Mouse (Mus musculus): ENCODE measurements around the gene Schip1. TPM values are rescaled to one million over a fixed set of nuclear protein-coding genes. Genes with fewer than 3 reads are reported as not detected.

Schip1 gene
- total RNA-seq, 2 experiments from 2014 or later = 317 to 338 TPM

DNA sequence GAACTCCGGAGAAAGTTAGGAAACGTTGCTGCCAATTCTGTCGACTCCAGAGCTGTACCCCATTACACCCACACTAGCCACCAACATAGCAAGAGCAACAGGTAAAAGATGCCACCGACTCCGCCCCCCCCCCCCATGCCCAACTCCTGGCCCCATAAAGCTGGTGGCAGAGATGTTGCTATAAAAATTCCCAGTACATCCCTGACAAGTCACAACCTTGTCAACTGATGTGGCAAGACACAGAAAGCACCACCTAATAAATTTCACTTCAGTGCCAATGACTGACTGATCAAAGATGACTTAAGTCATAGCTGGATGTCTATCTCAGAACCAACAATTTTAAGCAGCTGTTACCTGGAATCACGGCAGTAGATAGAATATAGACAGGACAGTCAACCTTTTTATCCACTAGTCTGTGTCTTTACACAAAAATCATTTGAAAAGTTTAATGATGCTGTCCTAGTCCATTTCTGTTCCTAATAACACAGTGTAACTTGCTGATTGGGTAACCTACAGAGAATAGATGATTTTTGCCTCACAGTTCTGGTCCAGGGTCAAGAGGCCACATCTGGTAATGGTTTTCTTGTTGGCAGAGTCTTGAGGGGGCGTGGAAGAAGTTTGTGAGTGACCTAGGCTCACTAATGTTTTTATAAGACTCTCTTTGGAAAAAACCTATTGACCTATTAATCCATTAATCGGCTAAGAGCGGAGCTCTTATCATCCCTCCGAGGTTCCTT is 389.3 kb downstream of the Schip1 start:
- DNase-seq (ENCODE audit: extremely low spot score in 1 of 2, low spot score in 1 of 2) = no peak

DNA sequence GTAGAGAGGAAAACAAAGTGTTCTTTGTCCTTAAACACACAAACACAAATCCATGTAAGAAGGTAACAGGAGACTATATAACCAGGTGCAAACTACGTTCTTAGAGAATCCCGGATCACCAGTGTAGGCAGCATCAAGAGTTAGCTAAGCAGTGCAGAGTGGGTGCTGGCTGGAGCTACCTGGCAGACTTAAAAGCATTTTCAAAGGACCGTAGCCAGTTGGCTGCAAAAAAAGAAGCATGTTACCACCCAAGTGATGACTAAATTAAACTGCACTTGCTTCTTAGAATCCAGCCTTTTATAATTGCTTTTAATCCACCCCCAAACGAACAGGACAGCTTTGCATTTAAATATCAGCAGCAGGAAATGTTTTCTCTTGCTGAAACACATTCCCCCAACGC is 402.0 kb downstream of the Schip1 start:
- DNase-seq (ENCODE audit: extremely low spot score in 1 of 2, low spot score in 1 of 2) = no peak

GRCm38 (mm10) chr3:68467941-68468687 is 403.5 kb downstream of the Schip1 start:
- DNase-seq (ENCODE audit: extremely low spot score in 1 of 2, low spot score in 1 of 2) = no peak

DNA sequence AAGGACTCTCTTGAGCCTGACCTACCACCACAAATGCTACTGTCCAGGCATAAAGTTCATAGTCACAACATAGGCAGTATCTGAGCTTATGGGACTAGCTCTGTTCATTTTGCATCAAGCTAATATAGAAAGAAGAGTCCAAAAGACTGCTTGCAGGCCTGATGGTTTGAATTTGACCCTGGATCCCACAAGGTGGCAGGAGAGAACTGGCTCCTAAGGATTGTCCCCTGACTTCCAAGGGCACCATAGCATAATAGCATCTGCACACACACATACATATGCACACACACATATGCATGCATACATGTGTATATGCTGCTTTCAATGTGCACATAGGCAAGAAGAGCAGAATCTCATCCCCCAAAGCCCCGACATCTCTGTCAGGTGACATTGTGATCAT is 405.0 kb downstream of the Schip1 start:
- no peak for DNase-seq (ENCODE audit: extremely low spot score in 1 of 2, low spot score in 1 of 2)

GRCm38 (mm10) chr3:68470061-68470460 is 405.5 kb downstream of the Schip1 start:
- no peak for DNase-seq (ENCODE audit: extremely low spot score in 1 of 2, low spot score in 1 of 2)

- no peak for DNase-seq (ENCODE audit: extremely low spot score in 1 of 2, low spot score in 1 of 2)
Observed at GRCm38 (mm10) chr3:68470622-68471021, 406.0 kb downstream of the Schip1 start.

DNA sequence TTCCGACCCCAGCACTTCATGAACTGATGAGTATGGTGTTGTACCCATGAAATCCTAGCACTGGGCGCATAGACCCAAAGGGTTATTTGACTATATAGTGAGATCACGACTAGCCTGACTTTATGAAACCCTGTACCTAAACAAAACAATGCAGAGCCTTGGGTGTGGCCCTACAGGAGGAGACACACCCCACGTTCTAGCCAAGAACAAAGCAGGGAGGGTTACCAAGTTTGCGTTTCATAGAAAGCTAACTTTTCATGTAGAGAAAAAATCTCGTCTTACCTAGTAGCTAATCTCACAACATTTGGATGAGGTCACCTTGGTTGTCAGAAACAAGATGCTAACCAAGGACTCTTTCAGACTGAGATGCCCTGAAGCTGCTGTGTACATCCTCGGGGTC is 411.7 kb downstream of the Schip1 start:
- DNase-seq (ENCODE audit: extremely low spot score in 1 of 2, low spot score in 1 of 2) = no peak

- DNase-seq (ENCODE audit: extremely low spot score in 1 of 2, low spot score in 1 of 2) = no peak
Observed at GRCm38 (mm10) chr3:68477478-68477877, 412.9 kb downstream of the Schip1 start.

DNA sequence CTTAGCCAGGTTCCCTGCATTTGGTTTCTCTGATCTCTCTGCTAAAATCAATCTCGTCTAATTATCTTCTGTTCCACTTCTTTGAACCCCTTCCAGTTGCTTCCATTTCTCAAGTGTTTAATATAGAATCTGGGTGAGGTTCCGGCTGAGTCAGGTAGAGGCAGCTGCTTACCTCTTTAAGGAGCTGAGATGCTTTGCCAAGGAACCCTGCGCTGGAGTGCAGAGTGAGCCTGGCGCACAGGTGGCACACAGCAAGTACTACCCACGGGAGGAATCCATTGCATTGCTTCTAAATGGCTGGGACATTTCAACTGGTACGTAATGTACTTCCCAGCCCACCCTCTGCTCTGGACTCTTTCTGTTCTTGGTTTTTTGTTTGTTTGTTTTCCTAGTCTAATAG is 414.7 kb downstream of the Schip1 start:
- no peak for DNase-seq (ENCODE audit: extremely low spot score in 1 of 2, low spot score in 1 of 2)

DNA sequence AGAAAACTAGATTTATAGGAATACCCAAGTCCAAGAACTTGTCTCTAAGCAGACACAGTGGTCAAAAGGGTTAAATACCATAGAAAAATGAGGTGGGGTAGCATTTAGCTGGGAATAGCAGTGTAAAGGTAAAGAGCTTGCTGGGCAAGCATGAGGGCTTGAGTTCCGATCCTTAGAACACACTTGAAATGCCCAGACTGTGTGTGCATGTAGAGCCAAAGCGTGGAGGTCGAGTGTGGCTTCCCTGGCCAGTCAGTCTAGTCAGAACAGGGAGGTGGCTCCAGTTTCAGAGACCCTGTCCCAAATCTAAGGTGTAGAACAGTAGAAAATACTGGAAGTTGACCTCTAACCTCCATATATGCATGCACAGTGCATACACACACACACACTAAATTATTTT is 418.9 kb downstream of the Schip1 start:
- DNase-seq (ENCODE audit: extremely low spot score in 1 of 2, low spot score in 1 of 2) = no peak

DNA sequence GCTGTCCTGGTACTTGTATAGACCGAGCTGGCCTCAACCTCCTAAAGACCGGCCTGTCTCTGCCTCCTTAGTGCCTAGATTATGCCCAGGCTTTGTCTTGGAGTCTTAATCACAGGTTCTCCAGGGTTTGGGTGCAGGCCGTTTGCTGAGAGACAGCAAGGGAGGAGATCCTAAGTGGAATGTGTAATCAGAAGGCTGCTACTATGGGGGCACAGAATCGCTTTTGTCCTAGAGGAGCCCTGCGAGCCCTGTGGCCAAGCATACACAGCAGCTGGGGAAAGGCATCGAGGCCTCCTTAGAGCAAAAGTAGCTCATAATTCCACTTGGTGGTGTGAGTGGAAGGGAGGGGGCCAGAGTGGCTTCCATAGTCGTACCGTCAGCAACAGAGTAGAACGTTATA is 419.4 kb downstream of the Schip1 start:
- DNase-seq (ENCODE audit: extremely low spot score in 1 of 2, low spot score in 1 of 2) = no peak

DNA sequence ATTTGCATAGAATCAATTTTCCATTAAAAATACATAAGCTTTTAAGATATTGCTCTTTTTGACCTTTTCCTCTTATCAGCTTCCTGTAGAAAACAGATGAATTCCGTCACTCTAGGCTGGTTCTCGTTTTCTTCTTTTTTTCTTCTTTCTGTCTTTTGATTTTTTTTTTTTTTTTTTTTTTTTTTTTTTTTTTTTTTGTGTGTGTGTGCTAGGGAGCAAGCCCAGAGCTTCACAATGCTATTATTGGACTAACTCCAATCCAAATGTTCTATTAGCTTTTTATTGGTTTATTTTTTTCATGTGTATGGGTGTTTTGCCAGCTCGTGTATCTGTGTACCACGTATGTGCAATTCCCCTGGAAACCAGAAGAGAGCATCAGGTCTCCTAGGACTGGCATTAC is 420.0 kb downstream of the Schip1 start:
- no peak for DNase-seq (ENCODE audit: extremely low spot score in 1 of 2, low spot score in 1 of 2)

- no peak for DNase-seq (ENCODE audit: extremely low spot score in 1 of 2, low spot score in 1 of 2)
Observed at GRCm38 (mm10) chr3:68487621-68488020, 423.0 kb downstream of the Schip1 start.

DNA sequence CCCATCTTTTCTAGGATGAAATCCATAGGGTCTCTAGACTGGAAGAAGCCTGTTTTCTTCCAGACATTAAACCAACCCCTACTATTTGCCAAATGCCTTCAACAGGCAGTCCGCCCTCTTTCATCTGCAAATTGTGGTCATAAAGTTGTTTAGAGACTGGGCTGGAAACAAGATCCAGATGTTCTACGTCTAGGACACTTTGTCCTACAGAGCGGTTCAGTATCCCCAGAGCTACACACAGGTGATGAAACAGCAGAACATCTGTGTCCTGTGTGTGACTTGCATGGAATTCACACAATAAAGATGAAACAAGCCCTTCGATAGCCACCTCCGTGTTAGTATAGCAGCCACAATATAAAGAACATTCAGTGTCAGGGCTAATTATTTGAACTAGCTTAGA is 423.7 kb downstream of the Schip1 start:
- no peak for DNase-seq (ENCODE audit: extremely low spot score in 1 of 2, low spot score in 1 of 2)

DNA sequence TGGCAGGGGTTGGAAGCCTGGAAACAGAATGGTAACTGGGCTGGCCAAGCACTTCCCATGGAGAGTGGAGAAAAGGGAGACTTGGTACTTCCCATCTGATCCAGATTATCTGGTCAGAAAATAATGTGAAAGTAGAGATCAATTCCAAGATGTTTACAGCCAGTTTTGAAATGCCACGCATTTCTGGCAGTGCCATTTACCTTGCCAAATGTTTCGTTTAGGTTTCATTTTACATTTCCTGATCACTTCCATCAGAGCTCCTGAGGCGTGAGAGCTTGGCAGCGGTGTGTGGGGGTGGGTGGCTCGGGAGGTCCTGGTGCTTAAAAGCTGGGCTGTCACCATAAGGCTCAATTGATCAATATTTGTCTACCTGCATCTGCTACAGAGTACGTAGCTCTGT is 426.9 kb downstream of the Schip1 start:
- no peak for DNase-seq (ENCODE audit: extremely low spot score in 1 of 2, low spot score in 1 of 2)

- no peak for DNase-seq (ENCODE audit: extremely low spot score in 1 of 2, low spot score in 1 of 2)
Observed at GRCm38 (mm10) chr3:68492066-68492465, 427.5 kb downstream of the Schip1 start.

DNA sequence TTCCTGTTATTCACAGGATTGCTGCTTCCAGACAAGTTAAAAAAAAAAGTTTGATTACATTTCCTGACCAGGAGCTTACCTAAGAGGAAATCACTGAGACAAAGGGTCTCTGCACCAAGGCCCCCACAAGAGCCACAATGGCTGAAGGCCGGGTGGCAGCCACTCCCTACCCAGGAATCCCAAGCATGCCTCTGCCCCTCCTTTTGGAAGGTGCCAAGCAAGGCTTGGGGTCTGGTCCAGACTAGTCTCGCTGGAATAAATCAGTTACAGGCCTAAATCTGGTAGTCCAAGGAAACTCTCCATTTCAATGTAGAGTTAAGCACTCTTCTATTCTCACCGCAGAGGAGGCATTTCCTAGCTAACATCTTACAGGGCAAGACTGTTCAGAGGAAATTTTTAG is 427.9 kb downstream of the Schip1 start:
- DNase-seq (ENCODE audit: extremely low spot score in 1 of 2, low spot score in 1 of 2) = no peak

DNA sequence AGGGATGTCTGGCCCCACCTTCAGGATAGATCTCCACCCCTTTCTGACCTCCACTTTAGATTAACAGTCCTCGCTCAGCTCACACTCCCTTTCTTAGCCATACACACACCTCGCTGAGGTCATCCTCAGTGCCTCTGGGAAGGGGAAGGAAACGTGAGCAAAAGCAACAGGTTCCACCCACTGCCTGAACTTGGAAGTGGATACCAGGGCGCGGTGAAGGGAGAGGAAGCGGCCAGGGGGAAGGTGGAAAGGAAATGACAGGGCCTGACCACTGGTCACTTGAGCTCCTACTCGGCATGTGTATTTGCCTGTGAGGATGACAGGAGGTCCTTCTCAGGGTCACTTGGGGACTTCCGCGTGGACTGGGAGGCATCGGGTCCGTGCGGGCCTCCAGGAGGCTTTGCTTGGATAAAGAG is 428.6 kb downstream of the Schip1 start:
- DNase-seq (ENCODE audit: extremely low spot score in 1 of 2, low spot score in 1 of 2) = no peak

DNA sequence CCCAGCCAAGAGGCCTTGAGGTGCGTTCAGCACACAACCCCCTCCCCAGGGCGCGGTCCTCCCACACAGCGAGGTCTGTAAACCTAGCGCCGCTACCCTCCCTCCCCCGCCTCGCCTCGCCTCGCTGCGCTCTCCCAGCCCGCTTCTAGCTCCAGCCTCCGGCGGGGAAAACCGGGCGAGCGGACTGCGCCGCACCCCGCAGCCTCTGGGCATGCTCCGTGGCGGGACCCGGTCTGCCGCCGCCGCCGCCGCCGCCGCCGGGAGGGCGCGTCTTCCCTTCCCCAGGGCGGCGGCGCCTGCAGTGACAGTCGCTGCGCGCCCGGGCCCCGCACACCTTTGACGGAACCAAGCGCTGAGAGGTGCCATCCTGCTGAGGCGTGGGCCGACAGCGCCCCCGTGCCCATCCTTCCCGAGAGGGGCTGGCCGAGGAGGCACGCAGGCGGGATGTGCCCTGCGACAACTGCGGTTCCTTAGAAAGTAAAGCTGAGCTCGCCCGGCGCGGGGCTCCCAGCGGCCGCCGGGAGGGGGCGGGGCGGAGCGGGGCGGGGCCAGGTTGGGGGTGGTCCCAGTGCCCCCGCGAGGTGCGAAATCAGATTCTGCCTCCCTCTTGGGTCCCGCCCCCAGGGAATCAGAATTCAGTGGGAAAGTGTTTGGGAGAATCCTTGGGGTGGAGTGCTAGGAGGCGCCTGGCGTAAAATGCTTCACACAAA is 429.1 kb downstream of the Schip1 start:
- DNase-seq (ENCODE audit: extremely low spot score in 1 of 2, low spot score in 1 of 2) = peak; percentile 62 to 77

- peak in 1 of 2 experiments; percentile 16 for DNase-seq (ENCODE audit: extremely low spot score in 1 of 2, low spot score in 1 of 2)
Observed at GRCm38 (mm10) chr3:68494296-68495095, 429.9 kb downstream of the Schip1 start.
